Mouse (Mus musculus): Measurements from ENCODE around the gene Olfr1018. TPM values are rescaled to one million over a fixed set of nuclear protein-coding genes. Genes with fewer than 3 reads are reported as not detected.

Gene Olfr1018
- polyA plus RNA-seq (2016; fragmentation: Nextera tagmentation; extraction: Ambion mirVana), result not detected in 2 replicates

GRCm38 (mm10) chr2:85818179-85818578 lies at the start of gene Olfr1018:
Gene Olfr1018 (plus strand): TSS chr2:85818479.
- Histone ChIP-seq H3K9me3 (no peaks in the 10 kb centered on the region), H3K4me3 (no peak within 1 kb of the TSS), H3K27ac (replicated peaks) (no peak within 1 kb of the TSS), H3K27me3 (replicated peaks; ENCODE audit: low read depth, poor library complexity, severe bottlenecking) (no peaks in the 10 kb centered on the region), H3K36me3 (replicated peaks) (no peaks in the 10 kb centered on the region), H3K4me1 (no peaks in the 10 kb centered on the region)
- DNase-seq (ENCODE audit: low spot score), result no peak

GRCm38 (mm10) chr2:85772413-85772812 lies 45.9 kb upstream of the Olfr1018 start, which contains the start of gene Olfr1014:
Gene Olfr1014 (plus strand): TSS chr2:85772713.
- Histone ChIP-seq H3K9me3 (no peaks in the 10 kb centered on the region), H3K36me3 (replicated peaks) (no peaks in the 10 kb centered on the region), H3K4me1 (no peaks in the 10 kb centered on the region), H3K4me3 (no peak within 1 kb of the TSS), H3K27me3 (replicated peaks; ENCODE audit: low read depth, poor library complexity, severe bottlenecking) (no peaks in the 10 kb centered on the region), H3K27ac (replicated peaks) (no peak within 1 kb of the TSS)
- DNase-seq (ENCODE audit: low spot score), result no peak

GRCm38 (mm10) chr2:85781717-85782116 lies 36.6 kb upstream of the Olfr1018 start, which contains the start of gene Olfr1015:
Gene Olfr1015 (plus strand): TSS chr2:85782017.
- Histone ChIP-seq H3K4me3 (no peak within 1 kb of the TSS), H3K27ac (replicated peaks) (no peak within 1 kb of the TSS), H3K9me3 (no peaks in the 10 kb centered on the region), H3K36me3 (replicated peaks) (no peaks in the 10 kb centered on the region), H3K27me3 (replicated peaks; ENCODE audit: low read depth, poor library complexity, severe bottlenecking) (no peaks in the 10 kb centered on the region), H3K4me1 (no peaks in the 10 kb centered on the region)
- DNase-seq (ENCODE audit: low spot score), result no peak

- H3K27ac ChIP-seq (replicated peaks), result no peak overlapping the region
- no peaks in the 10 kb centered on the region for H3K4me1 ChIP-seq
- DNase-seq (ENCODE audit: low spot score), result no peak
- H3K27me3 ChIP-seq (replicated peaks; ENCODE audit: low read depth, poor library complexity, severe bottlenecking), result no peaks in the 10 kb centered on the region
- no peaks in the 10 kb centered on the region for H3K9me3 ChIP-seq
- WGBS, result 39% methylated on average over 2 of the region's 2 CpGs
- H3K4me3 ChIP-seq, result no peak overlapping the region
- H3K36me3 ChIP-seq (replicated peaks), result no peaks in the 10 kb centered on the region
Observed at GRCm38 (mm10) chr2:85792331-85792730, 25.9 kb upstream of the Olfr1018 start.

- no peaks in the 10 kb centered on the region for H3K36me3 ChIP-seq (replicated peaks)
- H3K4me1 ChIP-seq, result no peaks in the 10 kb centered on the region
- no peak within 1 kb of the TSS for H3K27ac ChIP-seq (replicated peaks)
- no peak within 1 kb of the TSS for H3K4me3 ChIP-seq
- H3K27me3 ChIP-seq (replicated peaks; ENCODE audit: low read depth, poor library complexity, severe bottlenecking), result no peaks in the 10 kb centered on the region
- WGBS, result 89% methylated on average over 2 of the region's 2 CpGs
- no peaks in the 10 kb centered on the region for H3K9me3 ChIP-seq
- no peak for DNase-seq (ENCODE audit: low spot score)
Observed at GRCm38 (mm10) chr2:85802444-85802843, 15.8 kb upstream of the Olfr1018 start, which contains the start of gene Olfr1016. Gene Olfr1016 (minus strand): TSS chr2:85802544.

GRCm38 (mm10) chr2:85804501-85804900 lies 13.8 kb upstream of the Olfr1018 start:
- Histone ChIP-seq H3K36me3 (replicated peaks) (no peaks in the 10 kb centered on the region), H3K9me3 (no peaks in the 10 kb centered on the region), H3K4me3 (no peak overlapping the region), H3K27me3 (replicated peaks; ENCODE audit: low read depth, poor library complexity, severe bottlenecking) (no peaks in the 10 kb centered on the region), H3K27ac (replicated peaks) (no peak overlapping the region), H3K4me1 (no peaks in the 10 kb centered on the region)
- WGBS, result 63% methylated on average over 4 of the region's 4 CpGs
- DNase-seq (ENCODE audit: low spot score), result no peak

GRCm38 (mm10) chr2:85845383-85845782 lies 27.1 kb downstream of the Olfr1018 start, which contains the start of gene Olfr1019:
Gene Olfr1019 (minus strand): TSS chr2:85845483.
- no peak for DNase-seq (ENCODE audit: low spot score)
- Histone ChIP-seq H3K4me1 (no peaks in the 10 kb centered on the region), H3K9me3 (no peaks in the 10 kb centered on the region), H3K4me3 (no peak within 1 kb of the TSS), H3K27ac (replicated peaks) (no peak within 1 kb of the TSS), H3K27me3 (replicated peaks; ENCODE audit: low read depth, poor library complexity, severe bottlenecking) (no peaks in the 10 kb centered on the region), H3K36me3 (replicated peaks) (no peaks in the 10 kb centered on the region)

- WGBS, result 71% methylated on average over 1 of the region's 1 CpGs
- DNase-seq (ENCODE audit: low spot score), result no peak
- Histone ChIP-seq H3K27me3 (replicated peaks; ENCODE audit: low read depth, poor library complexity, severe bottlenecking) (no peaks in the 10 kb centered on the region), H3K4me3 (no peak within 1 kb of the TSS), H3K27ac (replicated peaks) (no peak within 1 kb of the TSS), H3K36me3 (replicated peaks) (no peaks in the 10 kb centered on the region), H3K4me1 (no peaks in the 10 kb centered on the region), H3K9me3 (no peaks in the 10 kb centered on the region)
Observed at GRCm38 (mm10) chr2:85846730-85847129, 28.5 kb downstream of the Olfr1018 start, which contains the start of gene Olfr1020. Gene Olfr1020 (plus strand): TSS chr2:85847030.

GRCm38 (mm10) chr2:85868294-85868693 lies 50.0 kb downstream of the Olfr1018 start, which contains the start of gene Olfr1022:
Gene Olfr1022 (plus strand): TSS chr2:85868594.
- H3K4me1 ChIP-seq, result no peaks in the 10 kb centered on the region
- H3K36me3 ChIP-seq (replicated peaks), result no peaks in the 10 kb centered on the region
- H3K4me3 ChIP-seq, result no peak within 1 kb of the TSS
- no peaks in the 10 kb centered on the region for H3K9me3 ChIP-seq
- no peaks in the 10 kb centered on the region for H3K27me3 ChIP-seq (replicated peaks; ENCODE audit: low read depth, poor library complexity, severe bottlenecking)
- no peak for DNase-seq (ENCODE audit: low spot score)
- H3K27ac ChIP-seq (replicated peaks), result no peak within 1 kb of the TSS
- 60% methylated on average over 2 of the region's 2 CpGs for WGBS

Other genes starting within 250 kb of the Olfr1018 start
- gene Olfr996, start 239.3 kb upstream of the Olfr1018 start, polyA plus RNA-seq (2016; fragmentation: Nextera tagmentation; extraction: Ambion mirVana), result not detected in 2 replicates
- gene Olfr998, start 229.5 kb upstream of the Olfr1018 start, polyA plus RNA-seq (2016; fragmentation: Nextera tagmentation; extraction: Ambion mirVana), result not detected in 2 replicates
- gene Olfr1000, start 206.6 kb upstream of the Olfr1018 start, polyA plus RNA-seq (2016; fragmentation: Nextera tagmentation; extraction: Ambion mirVana), result not detected in 2 replicates
- gene Olfr1002, start 167.8 kb upstream of the Olfr1018 start, polyA plus RNA-seq (2016; fragmentation: Nextera tagmentation; extraction: Ambion mirVana), result not detected in 2 replicates
- gene Olfr154, start 154.0 kb upstream of the Olfr1018 start, polyA plus RNA-seq (2016; fragmentation: Nextera tagmentation; extraction: Ambion mirVana), result not detected in 2 replicates
- gene Olfr1006, start 139.7 kb upstream of the Olfr1018 start, polyA plus RNA-seq (2016; fragmentation: Nextera tagmentation; extraction: Ambion mirVana), result not detected in 2 replicates
- not detected in 2 replicates for gene Olfr1008, start 129.0 kb upstream of the Olfr1018 start, polyA plus RNA-seq (2016; fragmentation: Nextera tagmentation; extraction: Ambion mirVana)
- not detected in 2 replicates for gene Olfr1009, start 103.1 kb upstream of the Olfr1018 start, polyA plus RNA-seq (2016; fragmentation: Nextera tagmentation; extraction: Ambion mirVana)
- gene Olfr1012, start 55.7 kb upstream of the Olfr1018 start, polyA plus RNA-seq (2016; fragmentation: Nextera tagmentation; extraction: Ambion mirVana), result not detected in 2 replicates
- not detected in 2 replicates for gene Olfr1013, start 51.4 kb upstream of the Olfr1018 start, polyA plus RNA-seq (2016; fragmentation: Nextera tagmentation; extraction: Ambion mirVana)
- gene Olfr1014, start 45.8 kb upstream of the Olfr1018 start, polyA plus RNA-seq (2016; fragmentation: Nextera tagmentation; extraction: Ambion mirVana), result not detected in 2 replicates
- gene Olfr1015, start 36.5 kb upstream of the Olfr1018 start, polyA plus RNA-seq (2016; fragmentation: Nextera tagmentation; extraction: Ambion mirVana), result not detected in 2 replicates
- not detected in 2 replicates for gene Olfr1016, start 15.9 kb upstream of the Olfr1018 start, polyA plus RNA-seq (2016; fragmentation: Nextera tagmentation; extraction: Ambion mirVana)
- not detected in 2 replicates for gene Olfr1019, start 27.0 kb downstream of the Olfr1018 start, polyA plus RNA-seq (2016; fragmentation: Nextera tagmentation; extraction: Ambion mirVana)
- gene Olfr1020, start 28.6 kb downstream of the Olfr1018 start, polyA plus RNA-seq (2016; fragmentation: Nextera tagmentation; extraction: Ambion mirVana), result not detected in 2 replicates
- gene Olfr1022, start 50.1 kb downstream of the Olfr1018 start, polyA plus RNA-seq (2016; fragmentation: Nextera tagmentation; extraction: Ambion mirVana), result not detected in 2 replicates
- not detected in 2 replicates for gene Olfr1023, start 67.2 kb downstream of the Olfr1018 start, polyA plus RNA-seq (2016; fragmentation: Nextera tagmentation; extraction: Ambion mirVana)
- gene Olfr1024, start 86.6 kb downstream of the Olfr1018 start, polyA plus RNA-seq (2016; fragmentation: Nextera tagmentation; extraction: Ambion mirVana), result not detected in 2 replicates
- gene Olfr1025-ps1, start 96.7 kb downstream of the Olfr1018 start, polyA plus RNA-seq (2016; fragmentation: Nextera tagmentation; extraction: Ambion mirVana), result not detected in 2 replicates
- not detected in 2 replicates for gene Olfr1026, start 103.1 kb downstream of the Olfr1018 start, polyA plus RNA-seq (2016; fragmentation: Nextera tagmentation; extraction: Ambion mirVana)
- gene Olfr1028, start 132.0 kb downstream of the Olfr1018 start, polyA plus RNA-seq (2016; fragmentation: Nextera tagmentation; extraction: Ambion mirVana), result not detected in 2 replicates
- gene Olfr1029, start 155.4 kb downstream of the Olfr1018 start, polyA plus RNA-seq (2016; fragmentation: Nextera tagmentation; extraction: Ambion mirVana), result not detected in 2 replicates
- not detected in 2 replicates for gene Olfr1030, start 160.8 kb downstream of the Olfr1018 start, polyA plus RNA-seq (2016; fragmentation: Nextera tagmentation; extraction: Ambion mirVana)
- not detected in 2 replicates for gene Olfr1031, start 171.8 kb downstream of the Olfr1018 start, polyA plus RNA-seq (2016; fragmentation: Nextera tagmentation; extraction: Ambion mirVana)
- gene Olfr1032, start 187.1 kb downstream of the Olfr1018 start, polyA plus RNA-seq (2016; fragmentation: Nextera tagmentation; extraction: Ambion mirVana), result not detected in 2 replicates
- gene Olfr1033, start 202.2 kb downstream of the Olfr1018 start, polyA plus RNA-seq (2016; fragmentation: Nextera tagmentation; extraction: Ambion mirVana), result not detected in 2 replicates
- gene Olfr1034, start 227.4 kb downstream of the Olfr1018 start, polyA plus RNA-seq (2016; fragmentation: Nextera tagmentation; extraction: Ambion mirVana), result not detected in 2 replicates